Mouse (Mus musculus) activated CD4-positive, CD25-positive, alpha-beta regulatory T cell, adult 4 months (primary cell): ENCODE data around the gene Zfp524. TPM values are rescaled to one million over a fixed set of nuclear protein-coding genes. Genes with fewer than 3 reads are reported as not detected.
"Not testable (repeated sequence)": the region's sequence is repeated elsewhere in the genome, so short reads cannot be mapped to it uniquely, and the experiment has no call there.

Experiments
- ATAC-seq: one replicate; pipeline ENCODE4 v1.8.0; 2017
- polyA plus RNA-seq, 2 experiments: library from polyadenylated mRNA; unstranded; fragments of 100-300 nt; shearing (Covaris generic); gene quantifications; one replicate each; pipeline ENCODE4 v1.2.1; 2017

Zfp524 gene
- polyA plus RNA-seq, 2 experiments from 2014 or later: 33.3 to 55.4 TPM

DNA sequence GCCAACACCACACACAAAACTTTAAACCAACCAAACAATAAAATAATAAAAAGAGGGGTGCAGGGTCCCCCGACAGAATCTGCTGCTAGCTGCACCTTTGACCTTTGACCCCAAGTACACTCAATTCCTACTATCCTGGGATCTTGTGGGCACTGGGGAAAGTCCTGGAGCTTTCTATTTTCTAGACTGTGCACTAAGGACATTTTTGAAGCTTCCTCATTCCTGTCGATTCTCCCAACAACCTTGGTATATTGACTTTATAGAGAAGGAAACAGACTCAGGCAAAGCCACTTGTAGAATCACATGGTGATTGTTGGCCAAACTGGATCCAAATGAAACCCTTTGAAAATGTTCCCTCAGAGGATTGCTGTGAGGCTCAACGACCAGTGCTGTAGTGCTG, 1.8 kb downstream of the Zfp524 start:
- ATAC-seq: no peak

DNA sequence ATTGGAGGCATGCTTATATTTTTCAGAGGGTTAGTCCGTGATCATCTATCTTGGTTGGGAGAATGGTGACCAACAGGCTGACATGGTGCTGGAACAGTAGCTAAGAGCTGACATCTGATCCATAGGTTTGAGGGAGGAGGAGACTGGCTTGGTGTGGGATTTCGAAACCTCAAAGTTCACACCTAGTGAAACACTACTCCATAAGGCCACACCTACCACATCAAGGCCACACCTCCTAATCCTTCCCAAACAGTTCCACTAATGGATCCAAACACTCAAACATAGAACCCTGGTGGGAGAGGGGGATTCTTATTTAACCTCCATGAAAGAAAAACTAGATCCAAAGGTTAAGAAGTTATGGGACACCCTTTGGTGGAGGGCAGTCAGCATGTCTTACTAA, 2.7 kb downstream of the Zfp524 start:
- no peak for ATAC-seq

DNA sequence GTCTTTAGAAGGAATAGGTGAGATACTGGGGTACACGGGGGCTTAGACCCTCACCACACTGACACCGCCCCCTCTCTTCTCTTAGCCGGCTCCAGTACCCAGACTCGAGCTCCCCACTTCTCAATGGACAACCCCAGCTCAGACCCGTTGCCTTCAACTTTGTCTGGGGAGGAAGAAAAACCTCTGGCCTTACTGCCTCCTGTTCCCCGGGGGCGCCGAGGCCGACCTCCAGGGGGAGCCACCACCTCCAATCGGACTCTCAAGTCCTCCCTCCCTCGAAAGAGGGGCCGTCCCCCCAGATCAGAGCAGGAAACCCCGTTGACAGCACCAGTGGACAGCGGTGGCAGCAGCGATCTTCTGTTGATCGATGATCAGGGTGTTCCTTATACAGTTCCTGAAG, 3.1 kb downstream of the Zfp524 start:
- no peak for ATAC-seq

DNA sequence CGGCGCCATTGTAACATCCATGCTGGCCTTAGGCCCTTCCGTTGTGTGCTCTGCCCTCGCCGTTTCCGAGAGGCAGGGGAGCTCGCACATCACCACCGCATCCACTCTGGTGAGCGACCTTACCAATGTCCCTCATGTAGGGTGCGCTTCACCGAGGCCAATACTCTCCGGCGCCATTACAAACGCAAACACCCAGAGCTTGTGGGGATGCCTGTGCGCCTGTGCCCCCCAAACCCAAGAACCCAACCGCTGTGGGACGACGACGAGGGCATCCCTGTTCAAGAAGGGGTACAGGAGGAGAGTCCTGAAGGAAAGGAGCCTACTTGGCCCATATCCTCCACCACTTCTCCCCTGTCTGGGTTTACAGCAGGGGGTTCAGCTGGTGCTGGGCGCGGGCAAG, 3.7 kb downstream of the Zfp524 start:
- no peak for ATAC-seq

DNA sequence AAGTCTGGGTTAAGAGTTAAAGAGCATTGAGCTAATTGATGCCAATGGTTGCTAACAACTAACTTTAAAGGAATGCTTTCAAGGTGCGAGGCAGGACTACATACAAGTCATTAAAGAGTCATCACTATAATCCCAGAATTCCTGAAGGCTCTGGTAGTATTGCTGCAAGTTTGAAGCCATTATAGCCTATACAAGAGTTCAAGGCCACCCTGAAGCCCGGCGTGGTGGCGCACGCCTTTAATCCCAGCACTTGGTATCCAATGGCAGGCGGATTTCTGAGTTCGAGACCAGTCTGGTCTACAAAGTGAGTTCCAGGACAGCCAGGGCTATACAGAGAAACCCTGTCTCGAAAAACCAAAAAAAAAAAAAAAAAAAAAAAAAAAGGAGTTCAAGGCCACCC, 5.4 kb downstream of the Zfp524 start:
- ATAC-seq: not testable (repeated sequence)

DNA sequence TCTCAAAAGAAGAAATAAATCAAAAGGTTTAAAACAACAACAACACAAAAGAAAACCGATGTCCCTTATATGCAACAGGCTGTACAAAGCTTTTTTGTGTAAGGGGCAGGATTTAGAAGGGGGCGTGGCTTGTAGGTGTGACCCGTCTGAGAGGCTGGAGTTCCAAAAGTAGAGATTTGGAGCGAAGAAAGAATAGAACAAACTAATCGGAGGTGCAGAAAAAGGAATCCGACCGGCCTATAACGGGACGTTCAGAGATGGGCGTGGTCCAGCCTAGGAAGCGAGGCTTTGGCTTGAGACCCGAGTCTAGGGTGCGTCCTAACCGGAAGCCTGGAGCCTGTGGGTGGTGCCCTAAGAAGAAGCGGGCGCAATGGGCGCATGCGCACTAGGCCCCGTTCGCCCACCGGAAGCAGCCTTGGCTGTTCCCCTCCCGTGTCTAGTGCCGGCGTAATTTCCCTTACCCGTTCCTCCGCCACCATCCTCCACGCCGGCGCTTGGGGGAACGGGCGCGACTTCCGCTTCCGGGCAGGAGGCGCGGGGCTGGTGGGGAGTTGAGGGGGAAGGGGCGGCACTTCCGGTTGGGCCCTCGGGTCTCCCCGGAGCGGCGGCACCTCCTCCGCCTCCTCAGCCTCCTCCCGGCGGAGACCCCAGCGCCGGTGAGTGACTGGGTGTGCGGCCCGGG, 5.9 kb downstream of the Zfp524 start, which contains the start of the genes Zfp865 and Ccdc106:
Gene Zfp865, plus strand, starts transcription at position 377 of the 682 bp plus-strand sequence.
Gene Ccdc106, plus strand, starts transcription at position 554 of the 682 bp plus-strand sequence.
- peak; percentile 87 for ATAC-seq

DNA sequence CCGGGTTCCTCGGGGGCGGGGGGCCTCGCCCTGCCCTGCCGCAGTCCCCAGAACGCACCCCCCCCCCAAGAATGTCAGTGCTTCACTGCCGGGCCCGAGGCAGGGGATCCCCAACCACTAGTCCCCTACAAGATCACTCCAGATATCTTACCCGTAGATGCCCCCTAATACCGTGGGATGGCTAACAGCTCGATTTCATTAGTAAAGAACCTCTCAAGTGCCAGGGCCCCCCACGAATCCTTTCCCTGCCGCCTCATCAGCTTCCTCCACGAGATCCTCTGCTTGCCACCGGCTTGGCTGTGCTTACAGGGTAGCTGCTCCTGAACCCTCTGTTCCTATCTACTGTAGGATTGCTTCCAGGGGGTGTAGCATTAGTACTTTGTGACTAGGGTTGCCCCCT, 6.5 kb downstream of the Zfp524 start:
- ATAC-seq: peak; percentile 5

DNA sequence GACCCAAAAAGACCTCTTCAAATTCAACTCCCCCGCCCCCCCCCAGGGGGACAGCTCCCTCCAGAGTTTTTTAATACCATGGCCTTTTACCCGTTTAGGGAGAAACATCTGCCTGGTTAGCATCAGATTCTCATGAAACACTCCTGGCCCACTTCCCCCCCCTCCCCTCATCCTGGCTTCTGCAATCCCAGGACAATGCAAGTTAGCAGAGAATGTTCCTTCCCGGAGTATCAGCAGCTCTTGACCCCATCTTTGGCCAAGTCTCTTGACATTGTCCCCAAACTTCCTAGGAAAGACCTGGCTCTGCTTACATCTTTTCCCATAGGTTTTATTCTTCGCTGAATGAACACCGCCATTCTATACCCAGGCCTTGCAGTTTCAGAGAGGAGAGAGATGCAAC, 7.0 kb downstream of the Zfp524 start:
- ATAC-seq: no peak

DNA sequence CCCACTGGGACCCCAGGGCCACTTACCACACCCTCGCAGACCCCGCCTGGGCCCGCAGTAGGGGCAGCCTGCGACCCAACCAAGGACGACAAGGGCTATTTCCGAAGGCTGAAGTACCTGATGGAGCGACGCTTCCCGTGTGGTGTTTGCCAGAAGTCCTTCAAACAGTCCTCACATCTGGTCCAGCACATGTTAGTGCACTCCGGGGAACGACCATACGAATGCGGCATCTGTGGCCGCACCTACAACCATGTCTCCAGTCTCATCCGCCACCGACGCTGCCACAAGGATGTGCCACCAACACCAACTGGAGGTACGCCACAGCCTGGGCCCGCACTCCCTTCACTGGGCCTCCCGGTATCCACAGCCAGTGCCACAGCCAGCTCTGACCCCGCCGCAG, 15.3 kb downstream of the Zfp524 start:
- no peak for ATAC-seq

DNA sequence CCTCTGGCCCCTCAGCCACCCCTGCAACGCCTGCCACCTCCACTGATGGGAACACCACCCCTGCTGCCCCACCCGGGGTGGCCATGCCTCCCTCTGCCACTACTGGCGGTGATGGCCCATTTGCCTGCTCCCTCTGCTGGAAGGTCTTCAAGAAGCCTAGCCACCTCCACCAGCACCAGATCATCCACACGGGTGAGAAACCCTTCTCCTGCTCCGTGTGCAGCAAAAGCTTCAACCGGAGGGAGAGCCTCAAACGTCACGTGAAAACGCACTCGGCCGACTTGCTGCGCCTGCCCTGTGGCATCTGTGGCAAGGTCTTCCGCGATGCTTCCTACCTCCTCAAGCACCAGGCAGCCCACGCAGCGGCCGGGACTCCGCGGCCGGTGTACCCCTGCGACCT, 15.7 kb downstream of the Zfp524 start:
- ATAC-seq: no peak

DNA sequence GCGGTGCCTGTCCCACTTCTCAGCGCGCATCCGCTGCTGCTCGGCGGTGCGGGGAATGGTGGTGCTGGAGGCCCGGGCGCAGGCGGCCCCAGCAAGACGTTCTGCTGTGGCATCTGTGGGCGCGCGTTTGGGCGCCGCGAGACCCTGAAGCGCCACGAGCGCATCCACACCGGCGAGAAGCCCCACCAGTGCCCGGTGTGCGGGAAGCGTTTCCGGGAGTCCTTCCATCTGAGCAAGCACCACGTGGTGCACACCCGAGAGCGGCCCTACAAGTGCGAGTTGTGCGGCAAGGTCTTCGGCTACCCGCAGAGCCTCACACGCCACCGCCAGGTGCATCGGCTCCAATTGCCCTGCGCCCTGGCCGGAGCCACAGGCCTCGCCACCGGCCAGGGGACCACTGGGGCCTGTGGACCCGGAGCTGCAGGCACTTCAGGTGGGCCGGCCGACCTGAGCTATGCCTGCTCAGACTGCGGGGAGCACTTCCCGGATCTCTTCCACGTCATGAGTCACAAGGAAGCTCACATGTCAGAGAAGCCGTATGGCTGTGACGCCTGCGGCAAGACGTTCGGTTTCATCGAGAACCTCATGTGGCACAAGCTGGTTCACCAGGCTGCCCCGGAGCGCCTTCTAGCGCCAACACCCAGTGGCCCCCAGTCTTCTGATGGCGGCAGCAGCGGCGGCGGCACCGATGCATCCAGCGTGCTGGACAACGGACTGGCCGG, 16.5 kb downstream of the Zfp524 start:
- no peak for ATAC-seq

DNA sequence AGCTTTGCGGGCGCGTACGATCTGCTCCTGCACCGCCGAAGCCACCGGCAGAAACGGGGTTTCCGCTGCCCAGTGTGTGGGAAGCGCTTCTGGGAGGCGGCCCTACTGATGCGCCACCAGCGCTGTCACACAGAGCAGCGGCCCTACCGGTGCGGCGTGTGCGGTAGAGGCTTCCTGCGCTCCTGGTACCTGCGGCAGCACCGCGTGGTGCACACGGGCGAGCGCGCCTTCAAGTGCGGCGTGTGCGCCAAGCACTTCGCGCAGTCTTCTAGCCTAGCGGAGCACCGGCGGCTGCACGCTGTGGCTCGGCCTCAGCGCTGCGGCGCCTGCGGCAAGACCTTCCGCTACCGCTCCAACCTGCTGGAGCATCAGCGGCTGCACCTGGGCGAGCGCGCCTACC, 17.3 kb downstream of the Zfp524 start:
- ATAC-seq: no peak

DNA sequence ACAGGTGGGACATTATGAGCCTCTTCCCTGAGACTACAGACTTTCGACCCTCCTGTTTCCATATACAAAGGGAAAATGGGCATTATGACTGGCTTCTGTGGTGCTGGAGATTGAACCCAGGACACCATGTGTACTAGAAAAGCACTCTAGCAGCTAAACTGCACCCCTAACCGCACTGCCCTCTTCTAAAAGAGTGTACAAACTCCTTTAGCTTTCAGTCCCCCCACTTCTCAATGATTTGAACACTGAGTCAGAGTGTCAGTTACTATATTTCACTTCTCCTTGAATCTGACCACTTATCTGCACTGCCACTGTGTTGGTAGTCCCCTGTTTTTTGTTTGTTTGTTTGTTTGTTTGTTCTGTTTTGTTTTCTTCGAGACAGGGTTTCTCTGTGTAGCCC, 19.6 kb downstream of the Zfp524 start, which contains the start of gene 4632433K11Rik:
Gene 4632433K11Rik, plus strand, starts transcription at position 301 of the 400 bp plus-strand sequence.
- no peak for ATAC-seq

DNA sequence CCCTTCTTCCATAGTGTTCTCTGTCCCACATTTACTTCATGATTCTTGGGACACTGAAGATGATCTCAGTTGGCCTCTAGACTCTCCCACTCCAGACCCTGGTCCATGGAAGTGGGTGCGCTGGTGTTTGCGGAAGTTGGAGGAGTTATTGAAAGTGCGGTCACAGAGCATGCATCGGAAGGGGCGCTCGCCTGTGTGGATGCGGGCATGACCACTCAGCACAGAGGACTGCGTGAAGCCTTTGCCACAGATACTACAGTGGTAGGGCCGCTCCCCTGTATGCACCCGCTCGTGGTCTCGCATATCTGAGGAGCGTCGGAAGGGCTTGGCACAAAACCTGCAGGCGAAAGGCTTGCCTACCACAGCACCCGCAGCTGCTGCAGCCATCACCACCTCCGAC, 21.4 kb downstream of the Zfp524 start:
- no peak for ATAC-seq

DNA sequence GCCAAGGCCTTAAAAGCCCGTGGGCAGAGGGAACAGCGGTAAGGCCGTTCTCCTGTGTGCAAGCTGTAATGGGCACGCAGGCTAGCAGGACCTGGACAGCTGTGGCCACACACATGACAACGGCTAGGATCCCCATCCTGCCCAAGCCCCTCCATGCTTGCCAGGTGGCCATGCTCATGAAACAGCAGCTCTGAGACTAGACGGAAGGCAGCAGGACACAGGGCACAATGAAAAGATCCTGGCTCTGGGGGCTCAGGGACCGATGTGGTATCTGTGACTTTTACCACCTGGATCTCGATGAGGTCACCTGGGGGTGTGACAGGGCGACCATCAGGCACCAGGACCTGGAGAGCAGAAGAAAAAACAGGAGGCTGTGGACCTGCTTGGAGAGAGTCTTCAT, 21.9 kb downstream of the Zfp524 start:
- ATAC-seq: no peak

DNA sequence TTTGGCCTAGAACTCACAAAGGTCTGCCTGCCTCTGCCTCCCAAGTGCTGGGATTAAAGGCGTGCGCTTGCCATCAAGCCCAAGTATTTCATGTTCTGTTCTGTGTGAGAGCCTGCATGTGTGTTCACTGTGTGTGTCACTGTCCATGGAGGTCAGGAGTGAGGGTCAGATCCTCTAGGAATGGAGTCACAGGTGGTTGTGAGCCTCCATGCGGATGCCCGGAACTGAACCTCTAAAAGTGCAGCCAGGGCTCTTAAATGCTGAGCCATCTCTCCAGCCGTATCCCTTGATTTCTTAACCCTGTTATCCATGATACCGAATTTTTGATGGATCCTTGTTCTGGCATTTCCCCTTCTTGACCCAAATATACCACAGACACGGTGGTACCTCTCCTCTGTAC, 22.8 kb downstream of the Zfp524 start:
- no peak for ATAC-seq

DNA sequence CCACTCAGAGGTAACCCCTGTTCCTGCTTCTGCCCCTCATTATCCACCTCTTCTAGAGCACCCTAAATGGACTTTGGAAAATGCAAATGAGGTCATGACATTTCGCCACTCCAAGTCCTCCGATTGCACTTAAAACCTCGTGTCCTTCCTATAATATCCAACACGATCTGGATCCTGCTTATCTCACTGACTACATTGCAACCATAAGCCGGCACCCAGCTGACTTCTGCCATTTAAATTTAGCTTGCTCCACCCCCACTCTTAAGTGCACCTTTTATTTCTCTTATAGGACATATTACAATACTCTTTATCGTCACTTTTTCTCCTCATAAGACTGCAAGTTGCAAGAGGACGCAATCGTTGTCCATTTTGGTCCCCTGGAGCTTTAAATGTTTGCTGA, 23.3 kb downstream of the Zfp524 start:
- ATAC-seq: no peak

DNA sequence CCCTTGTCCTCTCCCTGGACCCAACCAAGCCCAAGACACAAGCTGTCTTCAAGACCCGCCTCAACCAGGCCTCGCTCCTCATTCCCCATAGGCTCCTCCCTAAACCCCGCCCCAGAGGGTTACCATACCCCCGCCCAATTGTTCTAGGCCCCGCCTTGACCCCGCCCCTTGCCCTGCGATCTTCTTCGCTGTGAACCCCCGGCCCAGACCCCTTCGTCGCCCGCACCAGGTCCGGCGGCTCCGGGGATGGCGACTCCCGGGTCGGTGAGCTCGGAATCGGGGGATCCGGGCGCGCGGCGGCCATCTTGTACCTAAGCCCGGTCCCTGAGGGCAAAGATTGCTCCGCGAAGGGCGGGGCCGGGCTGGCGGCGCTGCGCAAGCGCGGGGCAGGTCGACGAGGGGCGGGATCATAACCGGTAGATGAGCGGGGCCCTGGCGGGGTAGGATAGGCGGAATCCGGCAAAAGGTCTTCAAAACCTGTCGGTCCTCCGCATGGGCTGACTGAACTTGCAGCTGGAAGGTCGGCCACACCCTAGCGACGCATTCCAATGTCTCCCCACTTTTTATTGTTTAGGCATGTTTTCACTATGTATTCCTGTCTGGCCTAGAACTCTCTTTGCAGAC, 24.0 kb downstream of the Zfp524 start, which contains the start of gene Zfp784:
Gene Zfp784, minus strand, starts transcription at position 338 of the 624 bp plus-strand sequence.
- peak; percentile 94 for ATAC-seq

DNA sequence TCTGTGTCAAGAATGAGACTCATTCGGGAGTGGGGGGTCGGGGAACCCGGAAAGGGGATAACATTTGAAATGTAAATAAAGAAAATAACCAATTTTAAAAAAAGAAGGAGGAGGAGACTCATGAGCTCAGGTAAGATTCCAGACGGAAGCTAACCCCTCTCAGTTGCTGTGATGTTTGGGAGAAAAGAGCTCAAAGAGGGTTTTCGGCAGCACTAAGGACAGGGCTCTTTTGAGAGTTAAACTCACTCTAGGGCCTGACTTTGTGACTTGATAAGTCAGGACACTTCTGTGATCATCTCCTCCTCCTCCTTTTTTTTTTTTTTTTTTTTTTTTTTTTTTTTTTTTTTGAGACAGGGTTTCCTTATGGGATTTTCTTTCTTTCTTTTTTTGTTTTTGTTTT, 24.7 kb downstream of the Zfp524 start:
- ATAC-seq: no peak

DNA sequence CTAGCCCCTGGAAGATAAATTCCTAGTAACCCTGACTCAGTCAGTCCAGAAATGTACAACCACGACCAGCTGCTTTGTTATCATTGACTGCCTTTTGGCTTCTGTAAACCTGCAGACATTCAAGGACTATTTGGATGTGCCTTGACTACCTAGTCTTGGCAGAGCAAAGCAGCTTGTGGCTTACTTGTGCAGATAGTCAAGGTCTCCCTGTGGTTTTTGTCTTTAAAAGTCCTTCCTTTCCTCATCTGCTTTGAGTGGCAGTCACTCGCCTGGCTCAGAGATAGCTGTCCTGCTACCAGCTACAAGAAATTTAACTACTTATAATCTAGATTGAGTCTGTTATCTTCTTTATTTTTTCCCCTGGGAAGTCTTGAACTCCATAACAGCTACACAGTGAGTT, 30.8 kb downstream of the Zfp524 start:
- ATAC-seq: no peak

DNA sequence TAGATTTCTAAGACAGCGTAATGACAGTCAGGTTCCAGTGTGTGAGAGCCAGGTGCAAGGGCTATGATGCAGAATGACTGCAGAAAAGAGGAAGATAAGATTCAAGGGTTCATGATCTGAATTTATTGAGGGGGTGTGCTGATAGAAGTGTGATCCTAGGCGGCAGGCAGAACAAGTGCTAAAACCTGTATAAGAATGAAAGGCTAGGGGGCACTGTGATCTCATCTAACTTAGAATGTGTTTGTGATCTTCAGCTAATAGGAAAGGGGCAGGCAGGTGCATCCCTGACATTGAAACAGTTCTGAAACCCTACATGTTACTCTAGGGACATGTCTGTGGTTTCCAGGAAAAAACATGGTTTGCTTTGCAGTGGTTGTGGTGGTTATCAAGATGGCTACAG, 31.9 kb downstream of the Zfp524 start:
- no peak for ATAC-seq

DNA sequence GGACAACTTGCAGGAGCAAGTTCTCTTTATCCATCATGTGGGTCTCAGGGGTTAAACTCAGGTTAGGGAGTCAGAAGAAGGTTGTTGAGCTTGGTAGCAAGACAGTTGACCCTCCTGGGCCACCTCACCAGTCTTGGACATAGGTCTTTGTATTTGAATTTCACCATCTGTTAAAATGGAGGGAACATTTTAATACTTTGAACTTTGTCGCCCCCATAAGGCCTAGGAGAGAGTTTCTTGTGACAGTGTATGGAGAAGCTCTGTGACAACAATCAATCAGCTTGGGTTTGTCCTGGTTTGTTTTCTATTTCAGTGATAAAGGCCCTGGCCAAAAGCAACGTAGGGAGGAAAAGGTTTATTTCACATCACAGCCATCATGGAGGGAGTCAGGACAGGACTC, 33.1 kb downstream of the Zfp524 start:
- ATAC-seq: no peak
